Comparison of ENCODE assay signal across 13 mouse cellular contexts in genomic region chr1:39372220-39372843, GRCm38 (mm10).
"Had no signal": no experiment of that assay in that cellular context is flagged by ENCODE, and none has a peak within 500 bp of the region (broad histone marks: within the 10 kb centered on the region; RNA-seq: fewer than 3 reads in every experiment).

No protein-coding gene starts in this region.

- H3K27ac ChIP-seq: intestine, embryonic 15.5 days; limb, embryonic 15.5 days; neural tube, embryonic 12.5 days; stomach, postnatal 0 days had no signal

- DNase-seq: kidney, adult 8-10 months; kidney, postnatal 25 days; layer of hippocampus, adult 9-11 months; layer of hippocampus, postnatal 36 days; lung, adult 18-20 months; lung, postnatal 36 days; midbrain, embryonic 14.5 days; thymus, postnatal 14 days had no signal

- H3K4me2 ChIP-seq: intestine, embryonic 15.5 days; limb, embryonic 15.5 days; neural tube, embryonic 12.5 days had no signal

- H3K9me3 ChIP-seq: intestine, embryonic 15.5 days; limb, embryonic 15.5 days; neural tube, embryonic 12.5 days had no signal

- H3K4me3 ChIP-seq: intestine, embryonic 15.5 days; limb, embryonic 15.5 days; neural tube, embryonic 12.5 days had no signal

- ATAC-seq: intestine, embryonic 15.5 days; lung, postnatal 0 days had no signal

- H3K9ac ChIP-seq: intestine, embryonic 15.5 days; limb, embryonic 15.5 days; neural tube, embryonic 12.5 days had no signal

- H3K27me3 ChIP-seq: intestine, embryonic 15.5 days; limb, embryonic 15.5 days; neural tube, embryonic 12.5 days had no signal
